Mouse (Mus musculus) hindbrain, embryonic 12.5 days (tissue): Measurements from ENCODE around the gene Mettl16. TPM values are rescaled to one million over a fixed set of nuclear protein-coding genes. Genes with fewer than 3 reads are reported as not detected.

Experiments used
- ATAC-seq: fragments of 200-750 bp; cut with Nextera tagmentation; 2 replicates; pipeline ENCODE4 v1.8.0; 2017; ENCODE audit warnings: moderate TSS enrichment; ENCODE audit not compliant: low FRiP score
- H3K27ac ChIP-seq: fragments of 300-500 bp; sonication (generic); 2 replicates; pipeline ENCODE4 v1.5.1; 2016; ENCODE audit warnings: mild to moderate bottlenecking
- H3K27me3 ChIP-seq: fragments of 300-500 bp; sonication (generic); 2 replicates; pipeline ENCODE4 v1.6.1; 2016; ENCODE audit warnings: mild to moderate bottlenecking
- H3K36me3 ChIP-seq: fragments of 300-500 bp; sonication (generic); 2 replicates; pipeline ENCODE4 v1.6.1; 2016; ENCODE audit warnings: mild to moderate bottlenecking
- H3K4me1 ChIP-seq: fragments of 300-500 bp; sonication (generic); 2 replicates; pipeline ENCODE4 v1.6.1; 2016
- H3K4me2 ChIP-seq: fragments of 300-500 bp; sonication (generic); replicated peaks from 2 replicates; pipeline ENCODE4 v1.6.1; 2016; ENCODE audit warnings: mild to moderate bottlenecking
- H3K4me3 ChIP-seq: fragments of 300-500 bp; sonication (generic); 2 replicates; pipeline ENCODE4 v1.5.1; 2016; ENCODE audit warnings: mild to moderate bottlenecking
- H3K9ac ChIP-seq: fragments of 300-500 bp; sonication (generic); 2 replicates; pipeline ENCODE4 v1.6.1; 2016; ENCODE audit warnings: mild to moderate bottlenecking, moderate library complexity
- H3K9me3 ChIP-seq: fragments of 300-500 bp; sonication (generic); replicated peaks from 2 replicates; pipeline ENCODE4 v1.6.1; 2016; ENCODE audit warnings: mild to moderate bottlenecking
- WGBS: fragments of 180-500 bp; shearing (Covaris S2); methylation state at CpG from one replicate; pipeline ENCODE4 v1.1.7; 2016; 5-methylcytosine and 5-hydroxymethylcytosine counted together
- polyA plus RNA-seq: library from polyadenylated mRNA; unstranded; fragments of >200 nt; fragmentation: Nextera tagmentation; extraction: Ambion mirVana; gene quantifications from 2 replicates; pipeline ENCODE4 v1.2.1, GENCODE M21; 2016

Mettl16 gene
- polyA plus RNA-seq, result 57.5 and 58.5 TPM in 2 replicates

DNA sequence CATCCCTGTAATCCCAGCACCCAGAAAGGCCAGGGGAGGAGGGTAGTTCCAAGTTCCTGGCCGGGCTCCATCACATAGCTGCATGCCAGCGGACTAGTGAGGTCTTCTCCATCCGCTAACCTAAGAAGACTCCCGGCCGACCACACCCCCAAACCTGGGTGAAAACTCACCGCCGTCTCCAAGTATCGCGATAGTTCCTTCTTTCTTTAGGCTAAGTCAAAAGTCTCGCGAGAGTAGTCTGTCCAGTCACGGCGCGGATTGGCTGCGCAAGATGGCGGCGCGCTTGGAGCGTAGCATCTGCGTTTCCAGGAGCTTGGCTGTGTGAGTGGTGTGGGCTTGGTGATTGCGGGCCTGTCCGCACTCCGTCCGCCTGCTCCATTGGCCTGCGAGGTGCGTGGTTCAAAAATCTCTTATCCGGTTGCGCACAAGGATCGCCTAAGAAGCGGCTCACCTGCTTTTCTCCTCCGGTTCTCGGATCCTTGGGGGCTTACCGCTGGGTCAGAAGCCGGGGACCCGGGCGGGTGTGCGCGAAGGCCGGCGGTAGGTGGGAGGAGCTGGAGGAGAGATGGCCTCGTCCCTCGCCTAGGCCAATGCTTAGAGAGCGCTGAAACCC lies at the start of gene Mettl16:
Mettl16 (plus strand) TSS at position 236 of the 613 bp plus-strand sequence.
- peak within 1 kb of the TSS; percentile 88 for H3K9ac ChIP-seq
- whole genome bisulfite sequencing, result under 1% methylated on average over 43 of the region's 43 CpGs
- peak; percentile 96 for ATAC-seq
- H3K4me3 ChIP-seq, result peak within 1 kb of the TSS; percentile 74
- H3K9me3 ChIP-seq, result no peaks in the 10 kb centered on the region
- H3K27ac ChIP-seq, result peak within 1 kb of the TSS; percentile 93
- no peaks in the 10 kb centered on the region for H3K27me3 ChIP-seq
- peak within 1 kb of the TSS; percentile 75 for H3K4me2 ChIP-seq
- H3K4me1 ChIP-seq, result peaks cover 15% of the 10 kb centered on the region
- peaks cover 23% of the 10 kb centered on the region for H3K36me3 ChIP-seq

DNA sequence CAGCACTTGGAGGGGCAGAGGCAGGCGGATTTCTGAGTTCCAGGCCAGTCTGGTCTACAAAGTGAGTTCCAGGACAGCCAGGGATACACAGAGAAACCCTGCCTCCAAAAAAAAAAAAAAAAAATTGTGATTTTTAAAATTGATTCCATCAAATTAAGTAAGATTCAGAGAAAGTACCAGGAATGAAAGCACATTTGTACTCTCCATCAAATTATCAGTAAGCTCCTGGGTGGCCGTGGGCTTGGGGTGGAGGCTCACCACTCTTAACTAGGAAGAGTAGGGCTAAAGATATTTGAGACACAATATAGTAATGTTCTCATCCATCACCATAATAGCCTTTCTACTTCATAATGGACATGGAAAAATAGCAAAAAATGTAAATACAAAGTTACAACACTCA lies 49.5 kb upstream of the Mettl16 start:
- Histone ChIP-seq H3K4me2 (peak overlapping the region; percentile 78), H3K4me1 (peaks cover 18% of the 10 kb centered on the region), H3K27me3 (no peaks in the 10 kb centered on the region), H3K27ac (no peak overlapping the region), H3K9me3 (no peaks in the 10 kb centered on the region), H3K9ac (no peak overlapping the region), H3K36me3 (no peaks in the 10 kb centered on the region), H3K4me3 (no peak overlapping the region)
- no peak for ATAC-seq
- whole genome bisulfite sequencing, result 83% methylated on average over 2 of the region's 2 CpGs

DNA sequence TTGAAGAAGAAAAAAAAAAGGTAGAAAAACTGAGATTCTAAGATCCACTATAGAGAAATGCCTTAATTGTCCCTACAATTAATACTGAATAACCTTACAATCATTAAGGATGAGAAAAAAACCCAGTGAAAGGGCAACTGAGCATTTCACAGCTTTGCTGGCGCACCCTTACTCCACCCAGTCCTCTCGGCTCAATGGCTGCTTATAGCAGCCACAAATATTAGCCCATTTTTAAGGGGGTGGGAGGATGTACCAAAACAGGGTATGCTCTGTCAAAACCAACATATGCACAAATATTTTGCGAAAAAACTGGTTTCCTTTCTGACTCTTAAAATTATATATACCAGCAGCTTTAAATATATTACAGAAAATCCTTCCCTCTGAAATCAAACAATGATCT lies 48.7 kb upstream of the Mettl16 start:
- ATAC-seq, result no peak
- H3K4me2 ChIP-seq, result peak overlapping the region; percentile 78
- H3K9me3 ChIP-seq, result no peaks in the 10 kb centered on the region
- peak overlapping the region; percentile 31 for H3K4me3 ChIP-seq
- peaks cover 18% of the 10 kb centered on the region for H3K4me1 ChIP-seq
- H3K9ac ChIP-seq, result peak overlapping the region; percentile 54
- no peaks in the 10 kb centered on the region for H3K36me3 ChIP-seq
- H3K27ac ChIP-seq, result no peak overlapping the region
- no peaks in the 10 kb centered on the region for H3K27me3 ChIP-seq
- 46% methylated on average over 3 of the region's 3 CpGs for WGBS

DNA sequence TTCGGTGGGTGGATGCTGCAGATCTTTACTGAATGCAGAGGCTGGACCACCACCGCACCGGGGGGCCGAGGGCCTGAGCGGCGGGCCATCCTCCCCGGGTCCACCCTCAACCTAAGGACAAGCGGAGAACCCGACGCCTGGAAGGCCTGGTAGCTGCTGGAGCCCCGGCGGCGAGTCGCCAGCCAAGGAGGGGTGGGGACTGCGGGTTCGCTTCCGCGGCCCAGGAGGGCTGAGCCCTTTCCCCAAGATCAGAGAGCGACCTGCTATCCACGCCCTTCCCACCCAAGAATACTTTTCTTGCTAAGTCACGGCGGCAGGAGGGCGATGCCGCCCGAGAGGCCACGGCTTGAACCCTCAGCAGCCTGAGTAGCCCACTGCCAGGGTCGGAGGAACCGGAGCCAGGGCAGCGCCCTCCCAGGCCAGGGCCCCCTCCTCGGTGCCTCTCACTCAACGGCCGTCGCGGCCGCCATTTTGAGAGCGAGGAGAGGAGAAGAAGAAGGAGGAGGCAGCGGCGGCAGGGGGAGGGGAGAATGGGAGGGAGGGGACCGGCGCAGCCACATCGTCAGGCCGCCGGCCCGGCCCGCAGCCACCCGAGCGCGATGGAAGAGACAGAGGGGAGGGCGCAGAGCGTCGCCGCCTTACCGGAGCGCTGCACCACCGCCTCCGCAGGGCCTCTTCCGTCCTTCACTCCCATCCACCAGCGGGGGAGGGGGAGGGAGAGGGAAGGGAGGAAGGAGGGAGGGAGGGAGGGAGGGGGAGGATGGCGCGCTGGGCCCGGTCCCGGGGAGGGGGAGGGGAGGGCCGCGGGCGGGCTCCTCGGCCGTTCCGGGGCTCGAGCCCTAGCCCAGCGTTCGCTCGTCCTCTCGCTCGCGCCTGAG lies 47.0 kb upstream of the Mettl16 start:
- no peaks in the 10 kb centered on the region for H3K36me3 ChIP-seq
- H3K4me2 ChIP-seq, result peak overlapping the region; percentile 78
- H3K4me3 ChIP-seq, result peak overlapping the region; percentile 91
- no peaks in the 10 kb centered on the region for H3K27me3 ChIP-seq
- peak overlapping the region; percentile 100 for H3K27ac ChIP-seq
- H3K4me1 ChIP-seq, result peaks cover 18% of the 10 kb centered on the region
- H3K9me3 ChIP-seq, result no peaks in the 10 kb centered on the region
- under 1% methylated on average over 51 of the region's 75 CpGs for WGBS
- H3K9ac ChIP-seq, result peak overlapping the region; percentile 92
- peak; percentile 87 for ATAC-seq

DNA sequence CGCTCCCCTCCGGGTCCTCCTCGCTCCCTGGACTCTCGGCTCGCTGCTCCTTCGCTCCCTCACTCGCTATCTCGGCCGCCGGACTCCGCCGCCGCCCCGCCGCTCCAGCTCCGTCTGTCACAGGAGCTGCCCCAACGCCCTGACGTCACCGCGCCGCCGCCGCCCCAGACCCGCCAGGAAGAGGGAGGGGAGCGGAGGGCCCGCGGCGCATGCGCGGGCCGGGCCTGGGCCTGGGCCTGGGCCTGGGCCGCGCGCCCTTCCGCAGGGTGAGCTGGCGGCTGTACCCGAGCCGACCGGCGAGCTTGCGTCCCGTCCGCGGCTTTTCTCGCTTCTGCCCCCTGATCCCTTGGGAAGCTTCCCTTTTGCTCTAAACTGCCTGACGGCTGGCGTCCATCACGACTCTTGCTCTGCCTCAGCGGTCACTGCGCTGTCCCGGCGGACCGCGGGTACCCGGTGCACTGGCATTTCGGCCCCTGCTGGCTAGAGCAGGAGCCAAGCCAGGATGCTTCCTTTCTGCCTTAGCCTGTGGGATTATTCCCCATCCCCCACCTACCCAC lies 46.3 kb upstream of the Mettl16 start, which contains the start of gene Pafah1b1:
Pafah1b1 (minus strand) TSS at position 436 of the 557 bp plus-strand sequence.
- H3K9ac ChIP-seq, result peak within 1 kb of the TSS; percentile 92
- peaks cover 18% of the 10 kb centered on the region for H3K4me1 ChIP-seq
- H3K27me3 ChIP-seq, result no peaks in the 10 kb centered on the region
- H3K27ac ChIP-seq, result peak within 1 kb of the TSS; percentile 100
- WGBS, result under 1% methylated on average over 54 of the region's 56 CpGs
- peak; percentile 98 for ATAC-seq
- H3K4me2 ChIP-seq, result peak within 1 kb of the TSS; percentile 78
- no peaks in the 10 kb centered on the region for H3K9me3 ChIP-seq
- H3K4me3 ChIP-seq, result peak within 1 kb of the TSS; percentile 91
- H3K36me3 ChIP-seq, result no peaks in the 10 kb centered on the region

DNA sequence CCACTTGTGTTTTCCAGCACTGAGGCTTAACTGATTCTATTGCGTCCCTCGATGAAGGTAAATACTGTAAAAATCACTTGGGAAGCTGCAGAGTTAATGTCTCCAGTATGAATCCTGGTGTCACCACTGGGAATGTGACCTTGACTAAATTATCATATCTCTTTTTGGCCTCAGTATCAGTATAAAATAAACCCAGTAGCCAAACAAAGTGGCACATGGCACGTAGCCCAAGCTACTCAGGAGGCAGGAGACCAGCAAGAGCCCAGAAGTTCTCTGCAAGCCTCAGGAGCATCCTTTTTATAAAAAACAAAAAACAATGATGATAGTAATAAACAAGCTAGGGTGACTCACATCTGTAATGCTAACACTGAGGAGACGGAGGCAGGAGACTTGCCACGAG lies 45.4 kb upstream of the Mettl16 start:
- H3K9ac ChIP-seq, result 0 out of 2 replicates have a peak overlapping the region, but pooled peaks have one; percentile 92

DNA sequence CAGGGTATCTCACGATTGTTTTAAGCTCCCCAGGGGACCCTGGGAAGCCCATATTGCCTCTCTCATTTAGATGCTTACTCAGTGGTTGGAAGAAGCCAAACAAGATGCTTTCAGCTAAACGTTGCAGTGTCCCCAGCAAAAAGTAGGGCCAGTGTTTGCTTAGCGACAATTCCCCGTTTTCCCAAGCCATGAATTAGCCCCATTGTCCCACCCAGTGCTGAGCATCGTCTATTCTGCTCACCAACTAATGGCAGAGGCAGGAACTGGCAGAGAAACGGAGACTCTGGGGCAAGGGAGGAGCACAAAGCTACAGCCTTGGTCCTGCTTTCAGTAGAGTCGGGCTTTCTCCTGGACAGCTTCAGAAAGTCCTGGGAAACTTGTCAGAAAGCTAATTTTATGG lies 35.7 kb upstream of the Mettl16 start:
- no peak for ATAC-seq
- no peak overlapping the region; the same call in 1 of the 2 replicates for H3K4me2 ChIP-seq
- 18% methylated on average over 7 of the region's 7 CpGs for WGBS

More for the DNA sequence above, 45.4 kb upstream of the Mettl16 start:
- Histone ChIP-seq H3K36me3 (no peaks in the 10 kb centered on the region), H3K27me3 (no peaks in the 10 kb centered on the region), H3K4me3 (no peak overlapping the region), H3K9me3 (no peaks in the 10 kb centered on the region), H3K27ac (peak overlapping the region; percentile 100), H3K4me1 (peaks cover 14% of the 10 kb centered on the region), H3K4me2 (0 out of 2 replicates have a peak overlapping the region, but pooled peaks have one; percentile 78)
- ATAC-seq, result no peak
- WGBS, result 71% methylated on average over 5 of the region's 5 CpGs

DNA sequence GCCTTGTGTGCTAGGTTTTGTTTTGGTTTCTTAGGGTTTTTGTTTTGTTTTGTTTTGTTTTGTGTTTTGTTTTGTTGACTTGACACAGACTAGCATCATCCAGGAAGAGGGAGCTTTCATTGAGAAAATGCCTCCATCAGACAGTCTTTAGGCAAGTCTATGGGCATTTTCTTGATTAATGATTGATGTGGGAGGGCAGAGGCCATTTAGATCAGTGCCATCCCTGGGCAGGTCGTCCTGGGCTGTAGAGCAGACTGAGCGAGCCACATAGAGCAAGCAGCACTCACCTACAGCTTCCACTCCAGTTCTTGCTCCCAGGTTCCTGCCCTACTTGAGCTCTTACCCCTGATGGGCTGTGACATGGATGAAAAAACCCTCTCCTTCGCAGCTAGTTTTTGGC lies 32.8 kb upstream of the Mettl16 start:
- no peak overlapping the region for H3K4me2 ChIP-seq
- no peaks in the 10 kb centered on the region for H3K9me3 ChIP-seq
- H3K27ac ChIP-seq, result no peak overlapping the region
- 0 out of 2 replicates have a peak, but pooled peaks cover 5% of the 10 kb centered on the region for H3K4me1 ChIP-seq
- ATAC-seq, result no peak
- no peaks in the 10 kb centered on the region for H3K27me3 ChIP-seq
- 52% methylated on average over 3 of the region's 3 CpGs for WGBS
- no peak overlapping the region for H3K4me3 ChIP-seq
- H3K36me3 ChIP-seq, result no peaks in the 10 kb centered on the region
- no peak overlapping the region for H3K9ac ChIP-seq

More for the DNA sequence above, 35.7 kb upstream of the Mettl16 start:
- no peak overlapping the region for H3K4me3 ChIP-seq
- H3K27me3 ChIP-seq, result no peaks in the 10 kb centered on the region
- H3K9me3 ChIP-seq, result no peaks in the 10 kb centered on the region
- 0 out of 2 replicates have a peak, but pooled peaks cover 5% of the 10 kb centered on the region for H3K4me1 ChIP-seq
- H3K36me3 ChIP-seq, result no peaks in the 10 kb centered on the region
- H3K9ac ChIP-seq, result no peak overlapping the region
- H3K27ac ChIP-seq, result no peak overlapping the region

DNA sequence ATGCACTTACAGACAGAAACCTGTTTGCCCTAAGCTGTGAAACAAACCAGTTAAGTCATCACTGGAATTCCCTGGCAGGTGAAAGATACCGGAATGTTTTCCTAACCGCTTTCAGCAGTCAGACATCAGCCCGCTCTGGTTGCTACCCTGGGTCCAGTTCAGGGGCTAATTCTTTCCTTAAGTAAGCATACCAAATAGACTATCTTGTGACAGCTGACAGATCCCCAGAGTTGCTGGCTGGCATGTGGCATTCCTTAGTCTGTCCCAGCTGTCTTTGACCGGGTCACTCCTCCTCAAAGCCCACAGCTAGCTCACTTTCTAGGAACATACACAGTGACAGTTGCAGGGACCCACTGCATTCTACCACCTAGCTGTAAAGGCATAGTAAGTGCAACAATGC lies 22.6 kb upstream of the Mettl16 start:
- 70% methylated on average over 4 of the region's 4 CpGs for WGBS
- Histone ChIP-seq H3K4me3 (no peak overlapping the region), H3K4me2 (no peak overlapping the region), H3K9me3 (no peaks in the 10 kb centered on the region), H3K27me3 (no peaks in the 10 kb centered on the region), H3K9ac (no peak overlapping the region), H3K4me1 (no peaks in the 10 kb centered on the region), H3K27ac (no peak overlapping the region), H3K36me3 (no peaks in the 10 kb centered on the region)
- ATAC-seq, result no peak

DNA sequence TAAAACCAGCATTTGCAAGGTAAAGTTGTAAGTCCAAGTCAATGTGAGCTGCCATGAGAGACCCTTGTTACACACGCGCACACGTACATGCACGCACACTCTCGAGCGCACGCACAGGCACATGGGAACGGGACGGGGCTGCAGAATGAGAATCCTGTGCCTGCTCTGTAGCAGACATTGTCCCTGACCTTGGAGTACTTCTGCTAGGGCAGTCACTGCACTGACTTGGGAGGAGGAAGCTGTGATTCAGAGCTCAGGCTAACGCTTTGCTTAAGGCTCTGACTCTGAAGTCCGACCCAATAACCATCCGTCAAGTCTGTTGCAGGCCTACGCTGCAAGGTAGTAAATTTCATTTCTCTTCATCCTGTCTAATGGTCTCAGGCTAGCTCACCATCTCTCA lies 21.4 kb upstream of the Mettl16 start:
- ATAC-seq, result no peak
- no peaks in the 10 kb centered on the region for H3K36me3 ChIP-seq
- no peak overlapping the region for H3K4me3 ChIP-seq
- H3K9me3 ChIP-seq, result no peaks in the 10 kb centered on the region
- H3K27ac ChIP-seq, result no peak overlapping the region
- 91% methylated on average over 13 of the region's 13 CpGs for WGBS
- no peak overlapping the region for H3K9ac ChIP-seq
- no peaks in the 10 kb centered on the region for H3K27me3 ChIP-seq
- no peaks in the 10 kb centered on the region for H3K4me1 ChIP-seq
- H3K4me2 ChIP-seq, result no peak overlapping the region

DNA sequence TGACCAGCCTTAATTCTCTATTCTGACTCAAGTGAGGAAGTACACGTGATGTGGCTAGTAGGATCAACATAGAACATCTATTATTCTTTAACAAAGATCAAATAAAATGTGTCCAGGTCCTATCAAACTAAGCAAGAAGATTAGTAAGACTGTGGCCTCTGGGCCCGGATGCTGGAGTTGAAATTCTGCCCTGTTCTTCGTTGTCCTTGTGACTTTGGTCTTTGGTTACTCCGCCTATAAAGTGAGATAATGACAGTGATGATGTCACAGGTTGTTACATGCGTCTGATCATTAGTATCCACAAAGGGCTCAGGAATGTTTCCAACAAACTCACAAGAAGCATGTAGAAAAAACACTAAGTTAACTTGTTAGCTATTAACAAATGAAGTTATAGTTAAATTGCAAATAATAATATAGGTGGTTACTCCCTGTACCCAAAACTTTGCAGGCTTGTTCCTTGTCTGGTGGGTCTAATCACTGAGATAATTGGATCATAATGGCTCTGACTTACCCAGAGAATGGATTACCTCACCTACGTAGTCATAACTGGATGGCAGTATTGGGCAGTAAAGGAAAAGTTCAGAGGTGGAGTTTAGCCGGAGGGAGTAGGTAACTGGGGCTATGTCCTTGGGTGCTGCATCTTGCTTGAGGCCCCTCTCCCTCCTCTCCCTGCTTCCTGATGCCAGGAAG lies 19.8 kb upstream of the Mettl16 start:
- H3K36me3 ChIP-seq, result no peaks in the 10 kb centered on the region
- no peaks in the 10 kb centered on the region for H3K4me1 ChIP-seq
- H3K27me3 ChIP-seq, result no peaks in the 10 kb centered on the region
- no peaks in the 10 kb centered on the region for H3K9me3 ChIP-seq
- no peak overlapping the region for H3K9ac ChIP-seq
- no peak overlapping the region for H3K27ac ChIP-seq
- no peak for ATAC-seq
- no peak overlapping the region for H3K4me2 ChIP-seq
- H3K4me3 ChIP-seq, result no peak overlapping the region
- 88% methylated on average over 7 of the region's 7 CpGs for WGBS
